Mouse (Mus musculus): ENCODE data around the gene Upk1b.
A peak's percentile ranks its signal among the peaks of the same experiment; 100 is the strongest.

The Upk1b gene

GRCm38 (mm10) chr16:38762401-38762800 lies 37.7 kb downstream of the Upk1b start:
- no peak for DNase-seq (ENCODE audit: low read depth, low spot score)

- no peak for DNase-seq (ENCODE audit: low read depth, low spot score)
Measured at GRCm38 (mm10) chr16:38761972-38762371, 38.2 kb downstream of the Upk1b start.

- no peak for DNase-seq (ENCODE audit: low read depth, low spot score)
Measured at GRCm38 (mm10) chr16:38760834-38761375, 39.2 kb downstream of the Upk1b start.

GRCm38 (mm10) chr16:38760239-38760638 lies 39.9 kb downstream of the Upk1b start:
- no peak for DNase-seq (ENCODE audit: low read depth, low spot score)

GRCm38 (mm10) chr16:38758104-38758861 lies 41.8 kb downstream of the Upk1b start:
- no peak for DNase-seq (ENCODE audit: low read depth, low spot score)

- no peak for DNase-seq (ENCODE audit: low read depth, low spot score)
Measured at GRCm38 (mm10) chr16:38757626-38758025, 42.5 kb downstream of the Upk1b start.

GRCm38 (mm10) chr16:38756572-38756971 lies 43.6 kb downstream of the Upk1b start:
- DNase-seq (ENCODE audit: low read depth, low spot score), result no peak

- no peak for DNase-seq (ENCODE audit: low read depth, low spot score)
Measured at GRCm38 (mm10) chr16:38756177-38756503, 44.0 kb downstream of the Upk1b start.

GRCm38 (mm10) chr16:38755452-38756176 lies 44.5 kb downstream of the Upk1b start:
- no peak for DNase-seq (ENCODE audit: low read depth, low spot score)

GRCm38 (mm10) chr16:38753631-38754030 lies 46.5 kb downstream of the Upk1b start:
- DNase-seq (ENCODE audit: low read depth, low spot score), result no peak

- no peak for DNase-seq (ENCODE audit: low read depth, low spot score)
Measured at GRCm38 (mm10) chr16:38750803-38751202, 49.3 kb downstream of the Upk1b start.

GRCm38 (mm10) chr16:38743941-38744673 lies 56.0 kb downstream of the Upk1b start:
- no peak for DNase-seq (ENCODE audit: low read depth, low spot score)

GRCm38 (mm10) chr16:38742659-38743131 lies 57.4 kb downstream of the Upk1b start:
- DNase-seq (ENCODE audit: low read depth, low spot score), result no peak

GRCm38 (mm10) chr16:38742113-38742658 lies 57.9 kb downstream of the Upk1b start, which contains the start of gene B4galt4:
Gene B4galt4 (plus strand): TSS chr16:38742264.
- peak; percentile 67 for DNase-seq (ENCODE audit: low read depth, low spot score)

- no peak for DNase-seq (ENCODE audit: low read depth, low spot score)
Measured at GRCm38 (mm10) chr16:38741204-38741903, 58.8 kb downstream of the Upk1b start.

GRCm38 (mm10) chr16:38730921-38731320 lies 69.2 kb downstream of the Upk1b start:
- no peak for DNase-seq (ENCODE audit: low read depth, low spot score)

GRCm38 (mm10) chr16:38729610-38730288 lies 70.4 kb downstream of the Upk1b start:
- DNase-seq (ENCODE audit: low read depth, low spot score), result peak; percentile 69

GRCm38 (mm10) chr16:38729139-38729538 lies 71.0 kb downstream of the Upk1b start:
- no peak for DNase-seq (ENCODE audit: low read depth, low spot score)

GRCm38 (mm10) chr16:38728576-38729132 lies 71.5 kb downstream of the Upk1b start:
- no peak for DNase-seq (ENCODE audit: low read depth, low spot score)

GRCm38 (mm10) chr16:38724974-38725373 lies 75.2 kb downstream of the Upk1b start:
- DNase-seq (ENCODE audit: low read depth, low spot score), result no peak
